Mouse (Mus musculus) CH12.LX (cell line): Measurements from ENCODE around the gene Frmd5. TPM values are rescaled to one million over a fixed set of nuclear protein-coding genes. Genes with fewer than 3 reads are reported as not detected.

ENCODE experiments used
- DNase-seq: peaks from one replicate; pipeline ENCODE4 v3.0.0-alpha.2; 2013; ENCODE audit errors: extremely low read depth
- H3K27ac ChIP-seq: 2 replicates; pipeline ENCODE4 v1.5.1; 2012; ENCODE audit warnings: low read depth, mild to moderate bottlenecking, control low read depth, moderate library complexity; ENCODE audit not compliant: insufficient read depth
- H3K27me3 ChIP-seq: replicated peaks from 2 replicates; pipeline ENCODE3; 2012; ENCODE audit warnings: inconsistent platforms
- H3K36me3 ChIP-seq, 2 experiments: replicated peaks in 1 of 2; 2 replicates each; pipeline versions ENCODE3 to v1.6.1; 2012; ENCODE audit warnings: inconsistent platforms in 1 of 2, low read length in 1 of 2, mild to moderate bottlenecking in 1 of 2, mixed read lengths in 1 of 2, moderate library complexity in 1 of 2; ENCODE audit not compliant: control insufficient read depth in 1 of 2, insufficient read depth in 1 of 2
- H3K4me1 ChIP-seq, 2 experiments: 2 replicates each; pipeline ENCODE4 v1.6.1; 2012; ENCODE audit warnings: inconsistent platforms in 1 of 2, moderate library complexity in 1 of 2; ENCODE audit not compliant: insufficient read depth in 2 of 2, control insufficient read depth in 1 of 2
- H3K4me2 ChIP-seq: 2 replicates; pipeline ENCODE4 v1.6.1; 2012; ENCODE audit warnings: low read depth, mild to moderate bottlenecking, control low read depth; ENCODE audit not compliant: poor library complexity, insufficient read depth, severe bottlenecking
- H3K4me3 ChIP-seq, 3 experiments: fragments of 150-350 bp in 1 of 3; sonication (generic) in 1 of 3; replicated peaks in 1 of 3; 2 replicates each; pipeline versions ENCODE3 to v1.5.1; 2011 to 2012; ENCODE audit warnings: low read depth in 2 of 3, low read length in 2 of 3, mild to moderate bottlenecking in 2 of 3, moderate library complexity in 2 of 3, control low read depth in 1 of 3, improper control_type of control experiment in 1 of 3, inconsistent platforms in 1 of 3, mixed read lengths in 1 of 3; ENCODE audit not compliant: poor library complexity in 1 of 3
- H3K79me2 ChIP-seq: replicated peaks from 2 replicates; pipeline ENCODE4 v1.6.1; 2012; ENCODE audit warnings: mild to moderate bottlenecking, moderate library complexity; ENCODE audit not compliant: control insufficient read depth, poor library complexity, insufficient read depth, severe bottlenecking; ENCODE audit errors: extremely low read depth
- H3K9ac ChIP-seq: 2 replicates; pipeline ENCODE4 v1.6.1; 2012; ENCODE audit warnings: low read depth, mild to moderate bottlenecking, control low read depth, moderate library complexity; ENCODE audit not compliant: insufficient read depth
- H3K9me3 ChIP-seq: replicated peaks from 2 replicates; pipeline ENCODE3; 2012; ENCODE audit warnings: low read length, inconsistent platforms, mixed read lengths
- CHD1 ChIP-seq: IDR thresholded peaks from 2 replicates; pipeline ENCODE4 v1.6.1; 2012; ENCODE audit warnings: low read depth, low read length, improper control_type of control experiment, inconsistent platforms
- ELF1 ChIP-seq: IDR thresholded peaks from 2 replicates; pipeline ENCODE4 v1.6.1; 2014; ENCODE audit warnings: low read depth, mild to moderate bottlenecking, inconsistent platforms, low read length, improper control_type of control experiment
- EP300 ChIP-seq: IDR thresholded peaks from 2 replicates; pipeline ENCODE4 v1.6.1; 2011; ENCODE audit warnings: low read length, improper control_type of control experiment
- ETS1 ChIP-seq: conservative IDR thresholded peaks from 2 replicates; pipeline ENCODE4 v1.6.1; 2012; ENCODE audit warnings: low read depth, mild to moderate bottlenecking, inconsistent platforms, low read length, improper control_type of control experiment, moderate library complexity
- GABPA ChIP-seq: IDR thresholded peaks from 2 replicates; pipeline ENCODE4 v1.6.1; 2012; ENCODE audit warnings: low read depth, low read length, improper control_type of control experiment, inconsistent platforms; ENCODE audit not compliant: insufficient replicate concordance
- JUN ChIP-seq: IDR thresholded peaks from 2 replicates; pipeline ENCODE4 v1.6.1; 2011; ENCODE audit warnings: low read depth, mild to moderate bottlenecking, low read length, improper control_type of control experiment, moderate library complexity; ENCODE audit not compliant: insufficient read depth
- JUND ChIP-seq: conservative IDR thresholded peaks from 2 replicates; pipeline ENCODE4 v1.6.1; 2011; ENCODE audit warnings: low read depth, low read length, improper control_type of control experiment
- MAFK ChIP-seq: IDR thresholded peaks from 2 replicates; pipeline ENCODE4 v1.6.1; 2011; ENCODE audit warnings: low read length, improper control_type of control experiment; ENCODE audit not compliant: insufficient replicate concordance
- MAZ ChIP-seq: IDR thresholded peaks from 2 replicates; pipeline ENCODE4 v1.6.1; 2012; ENCODE audit warnings: low read depth, mild to moderate bottlenecking, inconsistent platforms, low read length, improper control_type of control experiment, moderate library complexity
- MEF2A ChIP-seq: IDR thresholded peaks from 2 replicates; pipeline ENCODE4 v1.6.1; 2014; ENCODE audit warnings: low read depth, mild to moderate bottlenecking, inconsistent platforms, low read length, improper control_type of control experiment, borderline replicate concordance
- MXI1 ChIP-seq: IDR thresholded peaks from 2 replicates; pipeline ENCODE4 v1.6.1; 2011; ENCODE audit warnings: mild to moderate bottlenecking, low read depth, low read length, improper control_type of control experiment
- NELFE ChIP-seq: IDR thresholded peaks from 2 replicates; pipeline ENCODE4 v1.6.1; 2011; ENCODE audit warnings: low read depth, low read length, improper control_type of control experiment
- PAX5 ChIP-seq: IDR thresholded peaks from 2 replicates; pipeline ENCODE4 v1.6.1; 2012; ENCODE audit warnings: low read length, inconsistent platforms, mixed read lengths
- POLR2A ChIP-seq: IDR thresholded peaks from 2 replicates; pipeline ENCODE4 v1.6.1; 2011; ENCODE audit warnings: low read depth, mild to moderate bottlenecking, improper control_type of control experiment, low read length
- POLR2AphosphoS2 ChIP-seq: IDR thresholded peaks from 2 replicates; pipeline ENCODE4 v1.6.1; 2011; ENCODE audit warnings: low read depth, low read length, improper control_type of control experiment
- RAD21 ChIP-seq: IDR thresholded peaks from 2 replicates; pipeline ENCODE4 v1.6.1; 2011; ENCODE audit warnings: low read depth, mild to moderate bottlenecking, low read length, improper control_type of control experiment, moderate library complexity
- SIN3A ChIP-seq: IDR thresholded peaks from 2 replicates; pipeline ENCODE4 v1.6.1; 2012; ENCODE audit warnings: low read length, improper control_type of control experiment, inconsistent platforms
- SMC3 ChIP-seq: IDR thresholded peaks from 2 replicates; pipeline ENCODE4 v1.6.1; 2011; ENCODE audit warnings: low read depth, low read length, improper control_type of control experiment
- TBP ChIP-seq: conservative IDR thresholded peaks from 2 replicates; pipeline ENCODE4 v1.6.1; 2011; ENCODE audit warnings: low read depth, low read length, improper control_type of control experiment
- UBTF ChIP-seq: IDR thresholded peaks from 2 replicates; pipeline ENCODE4 v1.6.1; 2012; ENCODE audit warnings: low read depth, mild to moderate bottlenecking, inconsistent platforms, low read length, improper control_type of control experiment, moderate library complexity
- USF1 ChIP-seq: IDR thresholded peaks from 2 replicates; pipeline ENCODE4 v1.6.1; 2014; ENCODE audit warnings: low read depth, mild to moderate bottlenecking, inconsistent platforms, low read length, improper control_type of control experiment
- ZC3H11A ChIP-seq: IDR thresholded peaks from 2 replicates; pipeline ENCODE4 v1.6.1; 2012; ENCODE audit warnings: low read depth, mild to moderate bottlenecking, inconsistent platforms, low read length, improper control_type of control experiment
- ZKSCAN1 ChIP-seq: IDR thresholded peaks from 2 replicates; pipeline ENCODE4 v1.6.1; 2012; ENCODE audit warnings: low read depth, inconsistent platforms, low read length, improper control_type of control experiment, borderline replicate concordance
- dilution Hi-C: fragments of 300-500 bp; cut with MboI; formaldehyde crosslinking; loops from 2 replicates; pipeline ENCODE4 v1.14.3; 2020; ENCODE audit warnings: low sequenced_read_pairs; ENCODE audit not compliant: extremely low pct_unique_long_range_greater_than_20kb, extremely low pct_ligation_motif_present
- in situ Hi-C: fragments of 300-500 bp; cut with MboI; formaldehyde crosslinking; loops from 3 replicates; pipeline ENCODE4 v1.14.3; 2019; ENCODE audit warnings: low sequenced_read_pairs, low pct_ligation_motif_present, low pct_unique_long_range_greater_than_20kb, mixed read lengths
- polyA plus RNA-seq: library from polyadenylated mRNA; unstranded; fragments of >175 nt; gene quantifications from 2 replicates; pipeline ENCODE4 v1.2.1, GENCODE M21; 2012; ENCODE audit warnings: low read depth; ENCODE audit not compliant: insufficient read length
- total RNA-seq, 2 experiments: library from RNA; depleted of rRNA; stranded (reverse); fragments of 300-350 nt in 1 of 2; fragments of >200 nt in 1 of 2; gene quantifications; 2 replicates each; pipeline ENCODE4 v1.2.3; 2012 to 2014

Gene Frmd5
- total and polyA plus RNA-seq, 3 experiments = 1.9 to 3.5 (median 3.2) TPM

GRCm38 (mm10) chr2:121642934-121643333, 164.0 kb downstream of the Frmd5 start:
- Histone ChIP-seq H3K4me1 (no peaks in the 10 kb centered on the region), H3K27me3 (no peaks in the 10 kb centered on the region), H3K9me3 (no peaks in the 10 kb centered on the region), H3K79me2 (no peaks in the 10 kb centered on the region), H3K9ac (no peak overlapping the region), H3K4me3 (no peak overlapping the region), H3K27ac (no peak overlapping the region), H3K36me3 (no peaks in the 10 kb centered on the region), H3K4me2 (no peak overlapping the region)
- TF ChIP-seq GABPA (no peak), POLR2AphosphoS2 (no peak), SIN3A (no peak), JUND (no peak), MEF2A (no peak), POLR2A (no peak), MAZ (no peak), MAFK (no peak), ZC3H11A (no peak), TBP (no peak)
- dilution Hi-C loops = no loop called here
- DNase-seq = no peak
- in situ Hi-C loops = no loop called here

- Histone ChIP-seq H3K27me3 (no peaks in the 10 kb centered on the region), H3K4me3 (no peak overlapping the region), H3K4me1 (no peaks in the 10 kb centered on the region), H3K4me2 (no peak overlapping the region), H3K36me3 (no peaks in the 10 kb centered on the region), H3K9me3 (no peaks in the 10 kb centered on the region), H3K27ac (no peak overlapping the region), H3K79me2 (no peaks in the 10 kb centered on the region), H3K9ac (no peak overlapping the region)
- TF ChIP-seq TBP (no peak), JUN (no peak), ETS1 (no peak), USF1 (no peak), ZC3H11A (no peak), GABPA (no peak), CHD1 (no peak), EP300 (no peak), POLR2A (no peak), PAX5 (no peak), POLR2AphosphoS2 (no peak), NELFE (no peak), ELF1 (no peak), UBTF (no peak), SMC3 (no peak), JUND (no peak), RAD21 (no peak), MXI1 (no peak), ZKSCAN1 (no peak), MEF2A (no peak)
- dilution Hi-C loops = no loop called here
- in situ Hi-C loops = no loop called here
- no peak for DNase-seq
Observed at GRCm38 (mm10) chr2:121632091-121632490, 174.8 kb downstream of the Frmd5 start.
